Mouse (Mus musculus) forebrain, embryonic 11.5 days (tissue): ENCODE results near the gene Edem3. TPM values are rescaled to one million over a fixed set of nuclear protein-coding genes. Genes with fewer than 3 reads are reported as not detected.
"Not testable (repeated sequence)": the region's sequence is repeated elsewhere in the genome, so short reads cannot be mapped to it uniquely, and the experiment has no call there.

Experiments used
- ATAC-seq: fragments of 200-750 bp; cut with Nextera tagmentation; replicated peaks from 2 replicates; pipeline ENCODE4 v1.8.0; 2017; ENCODE audit warnings: moderate TSS enrichment; ENCODE audit not compliant: low FRiP score
- DNase-seq: peaks from one replicate; pipeline ENCODE4 v3.0.0-alpha.2; 2017; ENCODE audit warnings: low spot score
- H3K27ac ChIP-seq: fragments of 300-500 bp; sonication (generic); 2 replicates; pipeline ENCODE4 v1.5.1; 2014; ENCODE audit warnings: low read depth, low read length
- H3K27me3 ChIP-seq: fragments of 300-500 bp; sonication (generic); 2 replicates; pipeline ENCODE4 v1.6.1; 2014; ENCODE audit warnings: mild to moderate bottlenecking, low read length, mixed read lengths; ENCODE audit not compliant: control insufficient read depth, insufficient read depth
- H3K36me3 ChIP-seq: fragments of 300-500 bp; sonication (generic); 2 replicates; pipeline ENCODE4 v1.6.1; 2014; ENCODE audit warnings: mild to moderate bottlenecking, low read length, moderate library complexity, mixed read lengths; ENCODE audit not compliant: control insufficient read depth, insufficient read depth
- H3K4me1 ChIP-seq: fragments of 300-500 bp; sonication (generic); replicated peaks from 2 replicates; pipeline ENCODE4 v1.6.1; 2014; ENCODE audit warnings: low read length, mixed read lengths; ENCODE audit not compliant: control insufficient read depth, insufficient read depth
- H3K4me2 ChIP-seq: fragments of 300-500 bp; sonication (generic); 2 replicates; pipeline ENCODE4 v1.6.1; 2014; ENCODE audit warnings: low read depth, mild to moderate bottlenecking, low read length, moderate library complexity, mixed read lengths; ENCODE audit not compliant: severe bottlenecking
- H3K4me3 ChIP-seq: fragments of 300-500 bp; sonication (generic); 2 replicates; pipeline ENCODE4 v1.5.1; 2014; ENCODE audit warnings: low read depth, low read length
- H3K9ac ChIP-seq: fragments of 300-500 bp; sonication (generic); 2 replicates; pipeline ENCODE4 v1.6.1; 2014; ENCODE audit warnings: low read length
- H3K9me3 ChIP-seq: fragments of 300-500 bp; sonication (generic); 2 replicates; pipeline ENCODE4 v1.6.1; 2016; ENCODE audit warnings: low read length, mixed read lengths; ENCODE audit not compliant: control insufficient read depth
- WGBS: fragments of 180-500 bp; shearing (Covaris S2); extraction: QIAGEN DNeasy Blood & Tissue Kit; methylation state at CpG from one replicate; pipeline ENCODE4 v1.1.7; 2014; 5-methylcytosine and 5-hydroxymethylcytosine counted together
- polyA plus RNA-seq: library from polyadenylated mRNA; unstranded; fragments of >200 nt; fragmentation: Nextera tagmentation; extraction: Ambion mirVana; gene quantifications from 2 replicates; pipeline ENCODE4 v1.2.1, GENCODE M21; 2014

Edem3 gene
- polyA plus RNA-seq, 1 experiment from 2014 or later: 23.0 TPM

- no peaks in the 10 kb centered on the region for H3K9me3 ChIP-seq
- DNase-seq (no peak), ATAC-seq (no peak)
- no peaks in the 10 kb centered on the region for H3K27me3 ChIP-seq
- H3K9ac ChIP-seq: no peak overlapping the region
- no peaks in the 10 kb centered on the region for H3K4me1 ChIP-seq
- H3K4me2 ChIP-seq: no peak overlapping the region
- no peak overlapping the region for H3K27ac ChIP-seq
- no peaks in the 10 kb centered on the region; the same call in 1 of the 2 replicates for H3K36me3 ChIP-seq
- H3K4me3 ChIP-seq: no peak overlapping the region
- 92% methylated on average over 2 of the region's 2 CpGs for WGBS
Observed at GRCm38 (mm10) chr1:151777616-151778015, 22.4 kb downstream of the Edem3 start.

- no peak for ATAC-seq
- H3K36me3 ChIP-seq: no peaks in the 10 kb centered on the region; the same call in 1 of the 2 replicates
Observed at GRCm38 (mm10) chr1:151778592-151778991, 23.4 kb downstream of the Edem3 start.

GRCm38 (mm10) chr1:151779306-151779705 lies 24.1 kb downstream of the Edem3 start:
- Histone ChIP-seq H3K4me3 (no peak overlapping the region), H3K36me3 (no peaks in the 10 kb centered on the region; the same call in 1 of the 2 replicates), H3K4me2 (no peak overlapping the region), H3K27me3 (no peaks in the 10 kb centered on the region), H3K27ac (no peak overlapping the region), H3K4me1 (no peaks in the 10 kb centered on the region), H3K9me3 (no peaks in the 10 kb centered on the region), H3K9ac (no peak overlapping the region)
- ATAC-seq (no peak), DNase-seq (no peak)
- WGBS: 90% methylated on average over 2 of the region's 2 CpGs

More at GRCm38 (mm10) chr1:151778592-151778991, 23.4 kb downstream of the Edem3 start:
- Histone ChIP-seq H3K9me3 (no peaks in the 10 kb centered on the region), H3K9ac (no peak overlapping the region), H3K4me2 (no peak overlapping the region), H3K4me3 (no peak overlapping the region), H3K4me1 (no peaks in the 10 kb centered on the region), H3K27ac (no peak overlapping the region), H3K27me3 (no peaks in the 10 kb centered on the region)
- DNase-seq: no peak
- WGBS: 23% methylated on average over 1 of the region's 1 CpGs

GRCm38 (mm10) chr1:151781447-151781846 lies 26.3 kb downstream of the Edem3 start:
- WGBS: 83% methylated on average over 7 of the region's 7 CpGs
- no peaks in the 10 kb centered on the region for H3K4me1 ChIP-seq
- DNase-seq: no peak
- no peaks in the 10 kb centered on the region for H3K36me3 ChIP-seq
- no peak overlapping the region for H3K4me3 ChIP-seq
- no peak overlapping the region for H3K27ac ChIP-seq
- H3K4me2 ChIP-seq: no peak overlapping the region
- H3K9ac ChIP-seq: no peak overlapping the region
- H3K27me3 ChIP-seq: no peaks in the 10 kb centered on the region
- no peak for ATAC-seq
- no peaks in the 10 kb centered on the region for H3K9me3 ChIP-seq

GRCm38 (mm10) chr1:151783403-151783802 lies 28.2 kb downstream of the Edem3 start:
- 92% methylated on average over 2 of the region's 2 CpGs for WGBS
- no peak overlapping the region for H3K4me3 ChIP-seq
- H3K27me3 ChIP-seq: no peaks in the 10 kb centered on the region
- H3K27ac ChIP-seq: no peak overlapping the region
- ATAC-seq (no peak), DNase-seq (no peak)
- H3K36me3 ChIP-seq: no peaks in the 10 kb centered on the region
- H3K4me2 ChIP-seq: no peak overlapping the region
- no peaks in the 10 kb centered on the region for H3K4me1 ChIP-seq
- H3K9ac ChIP-seq: no peak overlapping the region
- no peaks in the 10 kb centered on the region for H3K9me3 ChIP-seq

- no peaks in the 10 kb centered on the region for H3K9me3 ChIP-seq
- WGBS: 89% methylated on average over 5 of the region's 5 CpGs
- H3K27me3 ChIP-seq: no peaks in the 10 kb centered on the region
- H3K36me3 ChIP-seq: no peaks in the 10 kb centered on the region
- no peak for DNase-seq
- no peak for ATAC-seq
- no peak overlapping the region for H3K4me2 ChIP-seq
- no peak overlapping the region for H3K9ac ChIP-seq
- no peaks in the 10 kb centered on the region for H3K4me1 ChIP-seq
- no peak overlapping the region for H3K4me3 ChIP-seq
- no peak overlapping the region for H3K27ac ChIP-seq
Observed at GRCm38 (mm10) chr1:151786406-151786805, 31.2 kb downstream of the Edem3 start.

GRCm38 (mm10) chr1:151789136-151789535 lies 34.0 kb downstream of the Edem3 start:
- ATAC-seq (no peak), DNase-seq (no peak)
- Histone ChIP-seq H3K9me3 (no peaks in the 10 kb centered on the region), H3K27ac (no peak overlapping the region), H3K4me1 (no peaks in the 10 kb centered on the region), H3K27me3 (no peaks in the 10 kb centered on the region), H3K36me3 (no peaks in the 10 kb centered on the region), H3K4me2 (no peak overlapping the region), H3K4me3 (no peak overlapping the region), H3K9ac (no peak overlapping the region)
- whole genome bisulfite sequencing: 38% methylated on average over 4 of the region's 4 CpGs

GRCm38 (mm10) chr1:151792076-151792475 lies 36.9 kb downstream of the Edem3 start:
- not testable (repeated sequence) for DNase-seq, H3K9me3 ChIP-seq, H3K9ac ChIP-seq, H3K4me3 ChIP-seq, H3K27me3 ChIP-seq, H3K27ac ChIP-seq, H3K4me2 ChIP-seq, ATAC-seq, H3K36me3 ChIP-seq, H3K4me1 ChIP-seq
- WGBS: 93% methylated on average over 8 of the region's 8 CpGs

- ATAC-seq, DNase-seq, H3K4me1 ChIP-seq, H3K27ac ChIP-seq, H3K27me3 ChIP-seq, H3K36me3 ChIP-seq, H3K9me3 ChIP-seq, H3K4me2 ChIP-seq, H3K4me3 ChIP-seq, H3K9ac ChIP-seq: not testable (repeated sequence)
- 83% methylated on average over 3 of the region's 3 CpGs for WGBS
Observed at GRCm38 (mm10) chr1:151802795-151803194, 47.6 kb downstream of the Edem3 start.
